Mouse (Mus musculus): Measurements from ENCODE around the gene Myom1.

- peak; percentile 3; the same call in 1 of the 2 replicates for TF ChIP-seq CTCF (IDR thresholded peaks at IDR 0.05)
- TF ChIP-seq EP300 (IDR thresholded peaks at IDR 0.05), result no peak
Measured at GRCm38 (mm10) chr17:70989991-70990390, 12.4 kb upstream of the Myom1 start.
